Mouse (Mus musculus) stomach, embryonic 15.5 days (tissue): ENCODE data around the gene Dnah2. TPM values are rescaled to one million over a fixed set of nuclear protein-coding genes. Genes with fewer than 3 reads are reported as not detected.
"Not testable (repeated sequence)": the region's sequence is repeated elsewhere in the genome, so short reads cannot be mapped to it uniquely, and the experiment has no call there.

Experiments used
- ATAC-seq: fragments of 200-750 bp; cut with Nextera tagmentation; 2 replicates; pipeline ENCODE4 v1.8.0; 2017; ENCODE audit warnings: low read depth, moderate number of reproducible peaks, moderate TSS enrichment; ENCODE audit not compliant: insufficient read depth, low FRiP score
- H3K27ac ChIP-seq: fragments of 300-500 bp; sonication (generic); 2 replicates; pipeline ENCODE4 v1.5.1; 2015; ENCODE audit warnings: mild to moderate bottlenecking, inconsistent platforms
- H3K27me3 ChIP-seq: fragments of 300-500 bp; sonication (generic); replicated peaks from 2 replicates; pipeline ENCODE4 v1.6.1; 2015; ENCODE audit warnings: inconsistent platforms
- H3K36me3 ChIP-seq: fragments of 300-500 bp; sonication (generic); 2 replicates; pipeline ENCODE4 v1.6.1; 2015; ENCODE audit warnings: inconsistent platforms
- H3K4me1 ChIP-seq: fragments of 300-500 bp; sonication (generic); 2 replicates; pipeline ENCODE4 v1.6.1; 2015; ENCODE audit warnings: inconsistent platforms
- H3K4me2 ChIP-seq: fragments of 300-500 bp; sonication (generic); 2 replicates; pipeline ENCODE4 v1.6.1; 2015; ENCODE audit warnings: mild to moderate bottlenecking, inconsistent platforms
- H3K4me3 ChIP-seq: fragments of 300-500 bp; sonication (generic); replicated peaks from 2 replicates; pipeline ENCODE4 v1.5.1; 2015; ENCODE audit warnings: inconsistent platforms
- H3K9ac ChIP-seq: fragments of 300-500 bp; sonication (generic); 2 replicates; pipeline ENCODE4 v1.6.1; 2015; ENCODE audit warnings: inconsistent platforms
- H3K9me3 ChIP-seq: fragments of 300-500 bp; sonication (generic); 2 replicates; pipeline ENCODE4 v1.6.1; 2016; ENCODE audit warnings: inconsistent platforms
- WGBS: fragments of 180-500 bp; shearing (Covaris S2); methylation state at CpG from one replicate; pipeline ENCODE4 v1.1.7; 2015; 5-methylcytosine and 5-hydroxymethylcytosine counted together
- polyA plus RNA-seq: library from polyadenylated mRNA; unstranded; fragments of >200 nt; fragmentation: Nextera tagmentation; extraction: Ambion mirVana; gene quantifications from 2 replicates; pipeline ENCODE4 v1.2.1, GENCODE M21; 2015

Gene Dnah2
- polyA plus RNA-seq, 1 experiment from 2014 or later = 0.81 TPM

GRCm38 (mm10) chr11:69399201-69400082, 149.5 kb downstream of the Dnah2 start:
- Histone ChIP-seq H3K9me3 (no peaks in the 10 kb centered on the region), H3K4me3 (no peak overlapping the region), H3K36me3 (peaks cover 41% of the 10 kb centered on the region), H3K9ac (no peak overlapping the region), H3K27me3 (no peaks in the 10 kb centered on the region), H3K4me1 (peaks cover 43% of the 10 kb centered on the region), H3K27ac (no peak overlapping the region), H3K4me2 (no peak overlapping the region)
- ATAC-seq = no peak
- 42% methylated on average over 66 of the region's 66 CpGs for WGBS

DNA sequence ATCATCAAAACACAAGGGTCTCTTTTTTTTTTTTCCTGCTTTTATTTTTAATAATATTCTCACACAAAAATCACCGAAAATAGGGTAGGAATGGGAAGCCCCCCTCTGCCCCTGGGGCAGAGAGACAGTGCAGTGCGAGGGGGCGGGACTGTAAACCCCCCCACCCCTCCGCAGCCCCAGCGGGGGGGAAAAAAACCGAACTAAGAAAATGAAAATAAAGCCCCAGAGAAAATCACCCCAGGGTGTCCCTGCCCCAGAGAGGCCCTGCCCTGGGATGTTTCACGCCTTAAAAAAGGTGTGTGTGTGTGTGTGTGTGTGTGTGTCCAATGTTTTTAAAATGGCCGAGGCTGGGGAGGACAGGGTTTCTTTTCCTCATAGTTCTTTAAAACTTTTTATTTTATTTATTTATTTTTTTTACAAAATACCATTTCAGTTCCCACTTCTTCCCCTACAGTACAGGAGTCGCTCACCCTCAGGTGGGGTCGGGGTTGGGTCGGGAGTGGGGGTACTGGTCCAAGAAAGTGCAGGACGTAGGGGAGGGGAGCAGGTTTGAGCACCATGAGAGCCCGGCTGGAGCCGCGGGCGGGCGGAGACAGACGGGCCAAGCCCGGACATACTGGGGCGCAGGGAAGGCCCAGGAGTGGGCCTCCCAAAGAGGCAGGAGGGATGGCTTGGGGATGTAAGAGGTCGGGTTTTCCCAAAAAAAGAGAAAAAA, 150.3 kb downstream of the Dnah2 start:
- Histone ChIP-seq H3K4me3 (peak overlapping the region; percentile 61), H3K9ac (no peak overlapping the region), H3K27me3 (no peaks in the 10 kb centered on the region), H3K27ac (peak overlapping the region; percentile 31; the same call in 1 of the 2 replicates), H3K36me3 (peaks cover 33% of the 10 kb centered on the region), H3K4me2 (peak overlapping the region; percentile 63), H3K4me1 (peaks cover 46% of the 10 kb centered on the region), H3K9me3 (no peaks in the 10 kb centered on the region)
- 39% methylated on average over 21 of the region's 21 CpGs for WGBS
- ATAC-seq = no peak

DNA sequence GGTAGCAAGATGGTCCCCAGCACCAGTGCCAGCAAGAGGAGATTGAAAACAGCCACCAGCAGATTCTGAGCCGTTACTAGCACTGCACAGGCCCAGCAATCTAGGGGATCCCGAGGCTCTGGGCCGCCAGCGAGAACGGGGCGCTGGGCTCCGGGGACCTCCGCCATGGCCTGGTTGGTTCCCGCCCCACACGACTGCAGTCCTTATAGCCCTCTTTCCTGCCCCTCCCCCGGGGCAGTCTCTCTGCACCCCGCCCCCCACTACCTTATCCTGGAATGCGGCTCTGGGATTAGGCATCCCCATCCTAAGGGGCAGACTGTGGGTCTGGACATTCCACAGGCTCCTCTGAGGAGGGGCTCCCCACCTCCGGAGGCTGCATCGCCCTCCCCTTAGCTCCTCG, 150.9 kb downstream of the Dnah2 start, which contains the start of gene Tmem88:
Tmem88 (minus strand) TSS at position 176 of the 400 bp plus-strand sequence.
- H3K9me3 ChIP-seq = no peaks in the 10 kb centered on the region
- peaks cover 46% of the 10 kb centered on the region for H3K4me1 ChIP-seq
- no peaks in the 10 kb centered on the region for H3K27me3 ChIP-seq
- H3K4me3 ChIP-seq = peak within 1 kb of the TSS; percentile 61
- ATAC-seq = no peak
- WGBS = 22% methylated on average over 16 of the region's 16 CpGs
- H3K36me3 ChIP-seq = peaks cover 29% of the 10 kb centered on the region
- H3K27ac ChIP-seq = peak within 1 kb of the TSS; percentile 75
- peak within 1 kb of the TSS; percentile 63 for H3K4me2 ChIP-seq
- H3K9ac ChIP-seq = peak within 1 kb of the TSS; percentile 14; the same call in 1 of the 2 replicates

DNA sequence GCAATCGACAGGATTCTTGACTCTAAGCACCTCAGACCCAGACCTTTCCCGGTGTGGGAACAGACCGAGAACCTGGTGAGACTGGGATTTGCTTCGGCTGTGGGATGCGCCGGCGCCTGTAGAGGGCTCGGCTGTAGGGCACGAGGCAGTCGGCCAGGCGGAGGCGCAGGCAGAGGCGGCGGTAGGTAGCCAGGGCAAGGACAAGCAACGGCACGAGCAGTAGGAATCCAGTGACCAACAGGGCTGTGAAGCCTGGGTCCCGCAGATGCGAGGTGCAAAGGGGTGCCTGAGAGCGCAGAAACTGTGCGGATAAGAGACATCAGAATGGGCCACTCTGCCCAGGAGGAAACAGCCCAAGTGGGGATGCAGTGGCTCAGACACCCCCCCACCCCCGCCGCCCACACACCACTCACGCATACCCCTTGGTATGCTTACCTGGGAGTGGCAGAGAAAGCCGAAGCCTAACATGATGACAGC, 151.3 kb downstream of the Dnah2 start:
- peak overlapping the region; percentile 61 for H3K4me3 ChIP-seq
- H3K4me2 ChIP-seq = peak overlapping the region; percentile 63
- H3K27ac ChIP-seq = peak overlapping the region; percentile 75
- 27% methylated on average over 24 of the region's 24 CpGs for WGBS
- H3K4me1 ChIP-seq = peaks cover 46% of the 10 kb centered on the region
- H3K9me3 ChIP-seq = no peaks in the 10 kb centered on the region
- H3K27me3 ChIP-seq = no peaks in the 10 kb centered on the region
- ATAC-seq = no peak
- peak overlapping the region; percentile 14; the same call in 1 of the 2 replicates for H3K9ac ChIP-seq
- peaks cover 29% of the 10 kb centered on the region for H3K36me3 ChIP-seq

DNA sequence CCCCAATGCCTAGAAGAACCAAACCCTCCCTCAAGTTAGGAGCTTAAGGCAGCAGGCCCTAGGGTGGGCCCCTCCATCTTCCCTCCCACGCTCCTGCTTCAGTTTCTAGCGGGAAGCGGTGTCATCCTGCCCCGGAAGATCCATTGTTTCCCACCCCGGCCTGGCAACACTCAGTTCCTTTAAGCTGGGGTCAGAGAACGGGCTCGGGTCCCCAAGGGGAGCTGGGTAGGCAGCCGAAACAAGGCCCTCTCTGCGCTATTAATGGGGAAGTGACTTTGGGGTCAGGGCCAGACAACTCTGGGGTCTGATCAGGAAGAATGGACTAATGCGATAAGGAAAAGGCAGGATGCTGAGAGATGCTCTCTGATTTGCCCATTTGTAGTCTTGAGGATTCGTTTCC, 152.1 kb downstream of the Dnah2 start:
- Histone ChIP-seq H3K4me3 (peak overlapping the region; percentile 61), H3K27ac (peak overlapping the region; percentile 96), H3K9me3 (no peaks in the 10 kb centered on the region), H3K4me1 (peaks cover 46% of the 10 kb centered on the region), H3K9ac (peak overlapping the region; percentile 14; the same call in 1 of the 2 replicates), H3K27me3 (no peaks in the 10 kb centered on the region), H3K4me2 (peak overlapping the region; percentile 63), H3K36me3 (peaks cover 23% of the 10 kb centered on the region)
- ATAC-seq = no peak
- WGBS = 24% methylated on average over 11 of the region's 11 CpGs

- H3K27me3 ChIP-seq = no peaks in the 10 kb centered on the region
Measured at GRCm38 (mm10) chr11:69395634-69396373, 153.1 kb downstream of the Dnah2 start.

DNA sequence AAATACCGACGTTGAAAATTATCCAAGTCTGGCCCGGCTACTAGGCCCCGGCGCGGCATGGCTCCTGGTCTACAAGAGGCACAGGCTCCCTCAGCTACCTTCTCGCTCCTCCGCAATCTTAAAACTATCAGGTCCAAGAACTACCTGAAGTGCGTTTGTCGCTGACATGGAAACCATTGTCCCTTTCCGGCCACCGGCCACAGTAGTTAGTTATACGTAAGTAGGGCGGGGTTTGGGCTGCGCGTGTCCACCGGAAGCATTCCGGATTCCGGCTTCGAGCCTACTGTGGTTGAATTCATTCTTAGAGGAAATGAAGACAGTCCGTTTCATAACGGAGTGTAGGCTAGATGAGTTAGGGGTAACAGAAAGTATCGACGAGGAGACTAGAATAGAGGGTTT, 153.7 kb downstream of the Dnah2 start, which contains the start of the genes Naa38 and Cyb5d1:
Naa38 (plus strand) TSS at position 253 of the 399 bp plus-strand sequence.
Cyb5d1 (minus strand) TSS at position 397 of the 399 bp plus-strand sequence.
- peak within 1 kb of the TSS; percentile 81 for H3K9ac ChIP-seq
- ATAC-seq = peak; percentile 75
- peak within 1 kb of the TSS; percentile 66 for H3K4me2 ChIP-seq
- not testable (repeated sequence) for H3K36me3 ChIP-seq, H3K9me3 ChIP-seq, H3K27me3 ChIP-seq
- H3K4me3 ChIP-seq = peak within 1 kb of the TSS; percentile 61
- H3K4me1 ChIP-seq = peaks cover 38% of the 10 kb centered on the region
- 0% methylated on average over 24 of the region's 24 CpGs for WGBS
- peak within 1 kb of the TSS; percentile 96 for H3K27ac ChIP-seq

More at GRCm38 (mm10) chr11:69395634-69396373, 153.1 kb downstream of the Dnah2 start:
- Histone ChIP-seq H3K4me1 (peaks cover 42% of the 10 kb centered on the region), H3K36me3 (peaks cover 15% of the 10 kb centered on the region), H3K4me3 (peak overlapping the region; percentile 61), H3K27ac (peak overlapping the region; percentile 96), H3K9me3 (no peaks in the 10 kb centered on the region), H3K9ac (peak overlapping the region; percentile 81), H3K4me2 (peak overlapping the region; percentile 66)
- ATAC-seq = peak; percentile 87
- WGBS = under 1% methylated on average over 48 of the region's 48 CpGs

GRCm38 (mm10) chr11:69394591-69395167, 154.2 kb downstream of the Dnah2 start:
- not testable (repeated sequence) for H3K36me3 ChIP-seq, H3K27me3 ChIP-seq, ATAC-seq, H3K9me3 ChIP-seq
- 1% methylated on average over 31 of the region's 31 CpGs for WGBS
- H3K27ac ChIP-seq = peak overlapping the region; percentile 96; the same call in 1 of the 2 replicates
- H3K4me3 ChIP-seq = peak overlapping the region; percentile 61
- H3K9ac ChIP-seq = peak overlapping the region; percentile 40
- H3K4me1 ChIP-seq = peaks cover 37% of the 10 kb centered on the region
- peak overlapping the region; percentile 66 for H3K4me2 ChIP-seq

- Histone ChIP-seq H3K9me3 (no peaks in the 10 kb centered on the region), H3K4me2 (no peak overlapping the region), H3K27ac (no peak overlapping the region), H3K27me3 (no peaks in the 10 kb centered on the region), H3K36me3 (no peaks in the 10 kb centered on the region), H3K9ac (no peak overlapping the region), H3K4me3 (no peak overlapping the region; the same call in 1 of the 2 replicates), H3K4me1 (0 out of 2 replicates have a peak, but pooled peaks cover 9% of the 10 kb centered on the region)
- no peak for ATAC-seq
- WGBS = 50% methylated on average over 10 of the region's 10 CpGs
Measured at GRCm38 (mm10) chr11:69390400-69391034, 158.4 kb downstream of the Dnah2 start.

GRCm38 (mm10) chr11:69389531-69390399, 159.1 kb downstream of the Dnah2 start:
- no peak overlapping the region for H3K4me2 ChIP-seq
- WGBS = 59% methylated on average over 14 of the region's 14 CpGs
- 0 out of 2 replicates have a peak overlapping the region, but pooled peaks have one; percentile 16 for H3K27ac ChIP-seq

More at GRCm38 (mm10) chr11:69389531-69390399, 159.1 kb downstream of the Dnah2 start:
- peak; percentile 9; the same call in 1 of the 2 replicates for ATAC-seq
- no peak overlapping the region; the same call in 1 of the 2 replicates for H3K4me3 ChIP-seq
- H3K27me3 ChIP-seq = no peaks in the 10 kb centered on the region
- no peaks in the 10 kb centered on the region for H3K9me3 ChIP-seq
- H3K4me1 ChIP-seq = 0 out of 2 replicates have a peak, but pooled peaks cover 9% of the 10 kb centered on the region
- no peaks in the 10 kb centered on the region for H3K36me3 ChIP-seq
- H3K9ac ChIP-seq = no peak overlapping the region
